Mouse (Mus musculus) hindbrain, embryonic 15.5 days (tissue): ENCODE data around the gene Aldh4a1. TPM values are rescaled to one million over a fixed set of nuclear protein-coding genes. Genes with fewer than 3 reads are reported as not detected.
A peak's percentile ranks its signal among the peaks of the same experiment; 100 is the strongest.

Experiments used
- ATAC-seq: fragments of 200-750 bp; cut with Nextera tagmentation; 2 replicates; pipeline ENCODE4 v1.8.0; 2017; ENCODE audit warnings: low read depth, moderate number of reproducible peaks, moderate TSS enrichment; ENCODE audit not compliant: low FRiP score
- H3K27ac ChIP-seq: fragments of 300-500 bp; sonication (generic); replicated peaks from 2 replicates; pipeline ENCODE4 v1.5.1; 2015; ENCODE audit warnings: mild to moderate bottlenecking, inconsistent platforms
- H3K27me3 ChIP-seq: fragments of 300-500 bp; sonication (generic); 2 replicates; pipeline ENCODE4 v1.6.1; 2015; ENCODE audit warnings: control low read depth, inconsistent platforms
- H3K36me3 ChIP-seq: fragments of 300-500 bp; sonication (generic); 2 replicates; pipeline ENCODE4 v1.6.1; 2015; ENCODE audit warnings: control low read depth, inconsistent platforms
- H3K4me1 ChIP-seq: fragments of 300-500 bp; sonication (generic); replicated peaks from 2 replicates; pipeline ENCODE4 v1.6.1; 2015; ENCODE audit warnings: control low read depth, inconsistent platforms
- H3K4me2 ChIP-seq: fragments of 300-500 bp; sonication (generic); 2 replicates; pipeline ENCODE4 v1.6.1; 2015; ENCODE audit warnings: moderate library complexity, mild to moderate bottlenecking, inconsistent platforms
- H3K4me3 ChIP-seq: fragments of 300-500 bp; sonication (generic); 2 replicates; pipeline ENCODE4 v1.5.1; 2015; ENCODE audit warnings: mild to moderate bottlenecking, inconsistent platforms
- H3K9ac ChIP-seq: fragments of 300-500 bp; sonication (generic); 2 replicates; pipeline ENCODE4 v1.6.1; 2015; ENCODE audit warnings: inconsistent platforms
- H3K9me3 ChIP-seq: fragments of 300-500 bp; sonication (generic); 2 replicates; pipeline ENCODE4 v1.6.1; 2016; ENCODE audit warnings: control low read depth, inconsistent platforms
- WGBS: fragments of 180-500 bp; shearing (Covaris S2); methylation state at CpG from one replicate; pipeline ENCODE4 v1.1.7; 2015; 5-methylcytosine and 5-hydroxymethylcytosine counted together
- polyA plus RNA-seq: library from polyadenylated mRNA; unstranded; fragments of >200 nt; fragmentation: Nextera tagmentation; extraction: Ambion mirVana; gene quantifications from 2 replicates; pipeline ENCODE4 v1.2.1, GENCODE M21; 2015

The Aldh4a1 gene
- polyA plus RNA-seq, 1 experiment from 2014 or later = 27.5 TPM

GRCm38 (mm10) chr4:139631141-139631540 lies 8.5 kb downstream of the Aldh4a1 start:
- peaks cover 6% of the 10 kb centered on the region; the same call in 1 of the 2 replicates for H3K4me1 ChIP-seq
- no peak overlapping the region for H3K4me3 ChIP-seq
- H3K27ac ChIP-seq = no peak overlapping the region

DNA sequence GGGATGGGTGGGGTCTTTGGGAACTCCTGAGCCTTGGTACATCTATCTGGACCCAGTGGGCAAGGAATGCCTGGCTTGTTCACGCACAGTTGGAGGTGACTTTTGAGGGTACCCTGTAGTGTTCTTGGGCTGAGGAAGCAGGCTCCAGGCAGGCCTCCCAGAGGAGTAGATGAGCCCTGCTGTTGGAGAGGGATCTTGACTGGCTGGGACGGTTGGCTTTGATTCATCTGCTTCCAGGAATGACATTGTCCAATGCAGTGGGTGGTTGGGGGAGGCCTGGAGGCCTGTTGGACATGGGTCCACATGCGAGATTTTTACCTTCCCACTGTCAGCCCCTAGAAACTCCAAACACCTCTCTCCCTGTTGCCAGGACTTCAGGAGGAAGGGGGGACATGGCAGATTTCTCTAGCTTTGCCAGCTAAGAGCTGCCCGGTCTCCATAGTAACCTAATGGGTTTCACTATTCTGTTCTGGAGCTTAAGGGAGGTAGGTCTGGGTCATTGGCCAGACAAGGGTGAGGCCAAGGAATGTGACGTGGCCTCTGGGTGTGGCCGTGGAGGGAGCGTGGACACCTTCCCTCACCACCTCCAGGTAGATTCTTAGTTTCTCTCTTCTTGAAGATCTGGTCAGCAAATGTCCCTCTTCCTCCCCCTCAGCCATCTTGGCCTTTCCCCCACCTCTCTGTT lies 9.0 kb downstream of the Aldh4a1 start:
- Histone ChIP-seq H3K4me1 (peaks cover 6% of the 10 kb centered on the region; the same call in 1 of the 2 replicates), H3K9ac (no peak overlapping the region), H3K4me3 (no peak overlapping the region), H3K36me3 (no peaks in the 10 kb centered on the region), H3K27ac (0 out of 2 replicates have a peak overlapping the region, but pooled peaks have one; percentile 26), H3K27me3 (no peaks in the 10 kb centered on the region), H3K4me2 (no peak overlapping the region), H3K9me3 (no peaks in the 10 kb centered on the region)
- WGBS = 79% methylated on average over 7 of the region's 7 CpGs
- ATAC-seq = no peak

More at GRCm38 (mm10) chr4:139631141-139631540, 8.5 kb downstream of the Aldh4a1 start:
- WGBS = 78% methylated on average over 5 of the region's 5 CpGs
- Histone ChIP-seq H3K4me2 (no peak overlapping the region), H3K9me3 (no peaks in the 10 kb centered on the region), H3K36me3 (no peaks in the 10 kb centered on the region), H3K9ac (no peak overlapping the region), H3K27me3 (no peaks in the 10 kb centered on the region)
- ATAC-seq = no peak

DNA sequence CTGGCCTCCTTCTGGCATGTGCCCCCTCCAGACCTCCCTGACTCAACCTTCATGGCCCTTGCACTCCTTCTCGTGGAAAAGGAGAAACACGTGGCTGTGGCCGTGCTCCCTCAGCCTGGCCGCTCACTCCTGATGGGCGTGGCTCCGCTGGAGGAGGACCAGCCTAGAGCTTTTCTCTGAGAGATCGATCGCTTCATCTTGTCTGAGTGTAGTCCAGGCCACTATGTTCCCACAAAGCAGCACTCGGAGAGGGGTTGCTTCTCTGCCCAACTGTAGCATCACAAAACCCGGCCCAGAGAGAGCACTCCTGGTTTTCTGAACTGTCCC lies 9.6 kb downstream of the Aldh4a1 start:
- Histone ChIP-seq H3K4me2 (no peak overlapping the region), H3K4me3 (no peak overlapping the region), H3K9ac (no peak overlapping the region), H3K9me3 (no peaks in the 10 kb centered on the region), H3K27ac (no peak overlapping the region), H3K36me3 (no peaks in the 10 kb centered on the region), H3K4me1 (peaks cover 6% of the 10 kb centered on the region; the same call in 1 of the 2 replicates), H3K27me3 (no peaks in the 10 kb centered on the region)
- ATAC-seq = no peak
- 89% methylated on average over 10 of the region's 10 CpGs for WGBS

DNA sequence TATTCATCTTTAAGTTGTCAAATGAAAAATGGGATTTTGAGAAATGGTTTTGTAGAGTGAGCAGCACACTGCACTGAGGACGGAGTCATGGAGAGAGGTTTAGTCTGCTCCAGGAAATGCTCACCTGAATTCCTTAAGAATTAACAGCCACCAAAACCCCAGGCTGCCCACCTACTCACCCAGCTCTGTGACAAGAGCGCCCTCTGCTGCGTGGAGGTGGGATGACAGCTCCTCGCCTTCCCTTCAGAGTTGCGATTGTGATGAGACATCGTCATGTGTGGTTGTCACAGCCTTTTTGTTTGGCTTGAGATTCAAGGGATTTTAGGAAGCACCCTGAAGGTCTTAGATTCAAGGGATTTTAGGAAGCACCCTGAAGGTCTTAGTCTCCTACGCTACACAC lies 13.7 kb downstream of the Aldh4a1 start:
- no peak overlapping the region for H3K9ac ChIP-seq
- ATAC-seq = no peak
- H3K4me2 ChIP-seq = no peak overlapping the region
- 26% methylated on average over 7 of the region's 7 CpGs for WGBS
- H3K36me3 ChIP-seq = no peaks in the 10 kb centered on the region
- H3K4me1 ChIP-seq = peaks cover 18% of the 10 kb centered on the region
- 0 out of 2 replicates have a peak, but pooled peaks cover 3% of the 10 kb centered on the region for H3K27me3 ChIP-seq
- no peak overlapping the region for H3K27ac ChIP-seq
- H3K4me3 ChIP-seq = no peak overlapping the region
- no peaks in the 10 kb centered on the region for H3K9me3 ChIP-seq

- Histone ChIP-seq H3K4me2 (no peak overlapping the region), H3K27ac (no peak overlapping the region), H3K9ac (no peak overlapping the region), H3K9me3 (no peaks in the 10 kb centered on the region), H3K27me3 (peaks cover 12% of the 10 kb centered on the region), H3K4me1 (peaks cover 29% of the 10 kb centered on the region), H3K36me3 (peaks cover 2% of the 10 kb centered on the region; the same call in 1 of the 2 replicates), H3K4me3 (no peak overlapping the region)
- ATAC-seq = no peak
- WGBS = 92% methylated on average over 9 of the region's 9 CpGs
These were observed 15.2 kb downstream of the Aldh4a1 start for GRCm38 (mm10) chr4:139637847-139638246.

DNA sequence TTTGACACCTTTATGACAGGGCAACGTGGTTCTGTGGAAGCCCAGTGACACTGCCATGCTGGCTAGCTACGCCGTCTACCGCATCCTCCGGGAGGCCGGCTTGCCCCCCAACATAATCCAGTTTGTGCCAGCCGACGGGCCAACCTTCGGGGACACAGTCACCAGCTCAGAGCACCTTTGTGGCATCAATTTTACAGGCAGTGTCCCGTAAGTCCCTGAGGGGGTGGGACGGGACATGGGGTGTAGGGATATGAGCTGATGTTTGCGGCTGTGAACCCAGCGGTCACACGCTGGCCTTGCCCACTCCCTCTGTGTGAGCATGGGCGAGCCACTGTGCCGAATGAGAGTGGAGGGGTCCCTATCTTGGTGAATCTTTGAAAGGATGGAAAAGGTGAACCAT lies 15.7 kb downstream of the Aldh4a1 start:
- Histone ChIP-seq H3K4me3 (no peak overlapping the region), H3K27ac (no peak overlapping the region), H3K9ac (no peak overlapping the region), H3K27me3 (peaks cover 16% of the 10 kb centered on the region), H3K36me3 (peaks cover 3% of the 10 kb centered on the region; the same call in 1 of the 2 replicates), H3K4me2 (no peak overlapping the region), H3K9me3 (no peaks in the 10 kb centered on the region), H3K4me1 (peaks cover 29% of the 10 kb centered on the region)
- ATAC-seq = no peak
- 95% methylated on average over 16 of the region's 16 CpGs for WGBS

DNA sequence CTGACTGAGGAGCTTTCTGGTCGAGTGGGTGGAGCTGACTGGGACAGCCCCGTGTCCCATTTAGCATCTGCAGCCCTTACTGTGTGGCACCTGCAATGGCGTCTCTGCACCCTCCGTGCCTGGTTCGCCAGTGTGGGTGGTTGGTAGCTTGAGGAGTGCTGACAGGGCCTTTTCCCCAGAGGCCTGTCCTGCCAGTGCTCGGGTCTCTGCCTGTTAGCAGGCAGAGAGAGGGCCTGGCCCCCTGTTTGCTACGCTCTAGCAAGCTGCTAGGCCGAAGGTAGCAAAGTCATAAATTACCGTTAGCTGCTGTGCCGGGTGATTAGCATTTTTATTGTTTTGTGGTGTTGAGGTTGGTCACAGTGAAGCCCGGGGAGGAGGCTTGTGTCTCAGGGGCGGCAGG lies 17.1 kb downstream of the Aldh4a1 start:
- Histone ChIP-seq H3K4me3 (no peak overlapping the region), H3K4me2 (no peak overlapping the region), H3K4me1 (peaks cover 29% of the 10 kb centered on the region), H3K9ac (no peak overlapping the region), H3K9me3 (no peaks in the 10 kb centered on the region), H3K27me3 (peaks cover 16% of the 10 kb centered on the region), H3K36me3 (peaks cover 3% of the 10 kb centered on the region; the same call in 1 of the 2 replicates), H3K27ac (no peak overlapping the region)
- no peak for ATAC-seq
- 22% methylated on average over 12 of the region's 12 CpGs for WGBS

GRCm38 (mm10) chr4:139640333-139640732 lies 17.7 kb downstream of the Aldh4a1 start:
- Histone ChIP-seq H3K4me2 (no peak overlapping the region), H3K9ac (no peak overlapping the region), H3K27ac (no peak overlapping the region), H3K27me3 (peaks cover 16% of the 10 kb centered on the region), H3K9me3 (no peaks in the 10 kb centered on the region), H3K4me3 (no peak overlapping the region), H3K4me1 (peaks cover 29% of the 10 kb centered on the region), H3K36me3 (peaks cover 7% of the 10 kb centered on the region; the same call in 1 of the 2 replicates)
- no peak for ATAC-seq
- WGBS = 60% methylated on average over 12 of the region's 12 CpGs

DNA sequence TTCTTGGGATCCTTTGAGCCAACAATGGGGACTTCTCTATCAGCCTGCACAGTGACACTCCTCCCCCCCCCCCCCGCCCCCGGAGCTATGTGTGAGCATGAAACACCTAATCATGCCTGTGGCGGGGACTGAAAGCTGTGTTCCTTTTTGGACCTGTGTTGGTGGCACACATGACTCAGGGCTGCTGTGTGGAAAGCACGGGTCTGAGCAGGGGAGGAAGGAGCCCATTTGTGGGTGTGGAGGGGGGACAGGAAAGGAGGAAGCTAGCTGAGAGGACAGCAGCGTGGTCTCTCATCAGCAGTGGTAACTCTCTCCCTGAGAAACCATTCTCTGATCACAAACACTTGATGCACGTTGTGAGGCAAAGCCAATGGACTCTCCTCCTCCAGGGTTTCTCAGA lies 18.1 kb downstream of the Aldh4a1 start:
- WGBS = 56% methylated on average over 6 of the region's 6 CpGs

DNA sequence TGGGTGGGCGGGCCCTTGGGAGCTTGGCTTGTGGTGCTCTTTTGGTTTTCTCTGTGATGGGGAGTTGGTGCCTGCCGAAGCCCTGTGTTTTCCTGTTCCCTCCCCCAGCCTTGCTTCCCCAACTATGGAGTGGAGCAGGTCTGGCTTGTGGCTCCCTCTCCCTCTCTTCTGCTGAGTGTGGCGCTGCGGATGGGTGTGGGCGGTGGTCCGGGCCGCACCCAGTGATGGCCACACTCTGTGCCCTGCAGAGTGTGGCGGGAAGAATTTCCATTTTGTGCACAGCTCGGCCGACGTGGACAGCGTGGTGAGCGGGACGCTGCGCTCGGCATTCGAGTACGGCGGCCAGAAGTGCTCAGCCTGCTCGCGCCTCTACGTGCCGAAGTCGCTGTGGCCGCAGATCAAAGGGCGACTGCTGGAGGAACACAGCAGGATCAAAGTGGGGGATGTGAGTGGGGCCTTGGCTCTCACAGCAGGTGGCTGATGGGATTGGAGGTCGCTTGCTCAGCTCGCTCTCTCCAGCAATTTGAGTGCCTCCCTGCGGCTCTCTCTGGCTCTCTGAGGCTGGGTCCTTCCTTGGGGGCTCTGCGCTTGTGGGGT lies 19.3 kb downstream of the Aldh4a1 start:
- H3K36me3 ChIP-seq = peaks cover 14% of the 10 kb centered on the region
- H3K9me3 ChIP-seq = no peaks in the 10 kb centered on the region
- 0 out of 2 replicates have a peak, but pooled peaks have one; percentile 17 for ATAC-seq
- H3K4me2 ChIP-seq = peak overlapping the region; percentile 40
- 0 out of 2 replicates have a peak overlapping the region, but pooled peaks have one; percentile 5 for H3K9ac ChIP-seq
- H3K4me1 ChIP-seq = peaks cover 29% of the 10 kb centered on the region
- no peak overlapping the region for H3K27ac ChIP-seq
- peak overlapping the region; percentile 9; the same call in 1 of the 2 replicates for H3K4me3 ChIP-seq
- 6% methylated on average over 29 of the region's 30 CpGs for WGBS
- H3K27me3 ChIP-seq = peaks cover 16% of the 10 kb centered on the region

More for the DNA sequence above, 18.1 kb downstream of the Aldh4a1 start:
- Histone ChIP-seq H3K27ac (no peak overlapping the region), H3K4me3 (no peak overlapping the region), H3K4me1 (peaks cover 29% of the 10 kb centered on the region), H3K27me3 (peaks cover 16% of the 10 kb centered on the region), H3K9ac (no peak overlapping the region), H3K4me2 (no peak overlapping the region), H3K36me3 (peaks cover 10% of the 10 kb centered on the region), H3K9me3 (no peaks in the 10 kb centered on the region)
- no peak for ATAC-seq

GRCm38 (mm10) chr4:139643972-139644371 lies 21.3 kb downstream of the Aldh4a1 start:
- 18% methylated on average over 9 of the region's 9 CpGs for WGBS
- Histone ChIP-seq H3K27ac (no peak overlapping the region), H3K4me2 (no peak overlapping the region), H3K9me3 (no peaks in the 10 kb centered on the region), H3K9ac (no peak overlapping the region), H3K27me3 (peaks cover 16% of the 10 kb centered on the region), H3K4me1 (peaks cover 29% of the 10 kb centered on the region), H3K36me3 (peaks cover 21% of the 10 kb centered on the region), H3K4me3 (no peak overlapping the region)
- peak; percentile 32; the same call in 1 of the 2 replicates for ATAC-seq

GRCm38 (mm10) chr4:139646916-139647315 lies 24.2 kb downstream of the Aldh4a1 start:
- Histone ChIP-seq H3K4me1 (peaks cover 8% of the 10 kb centered on the region), H3K27me3 (peaks cover 10% of the 10 kb centered on the region), H3K4me3 (no peak overlapping the region), H3K9me3 (no peaks in the 10 kb centered on the region), H3K9ac (no peak overlapping the region), H3K36me3 (peaks cover 26% of the 10 kb centered on the region), H3K27ac (no peak overlapping the region), H3K4me2 (no peak overlapping the region)
- 87% methylated on average over 7 of the region's 7 CpGs for WGBS
- ATAC-seq = no peak
